Mouse (Mus musculus): ENCODE results near the gene Apoe. TPM values are rescaled to one million over a fixed set of nuclear protein-coding genes. Genes with fewer than 3 reads are reported as not detected.

Apoe gene
- polyA plus RNA-seq (2014; fragmentation: Illumina TruSeq; extraction: RNeasy Lipid Tissue Mini Kit (QIAGEN cat#74804); ENCODE audit: low replicate concordance): 2.3 TPM

DNA sequence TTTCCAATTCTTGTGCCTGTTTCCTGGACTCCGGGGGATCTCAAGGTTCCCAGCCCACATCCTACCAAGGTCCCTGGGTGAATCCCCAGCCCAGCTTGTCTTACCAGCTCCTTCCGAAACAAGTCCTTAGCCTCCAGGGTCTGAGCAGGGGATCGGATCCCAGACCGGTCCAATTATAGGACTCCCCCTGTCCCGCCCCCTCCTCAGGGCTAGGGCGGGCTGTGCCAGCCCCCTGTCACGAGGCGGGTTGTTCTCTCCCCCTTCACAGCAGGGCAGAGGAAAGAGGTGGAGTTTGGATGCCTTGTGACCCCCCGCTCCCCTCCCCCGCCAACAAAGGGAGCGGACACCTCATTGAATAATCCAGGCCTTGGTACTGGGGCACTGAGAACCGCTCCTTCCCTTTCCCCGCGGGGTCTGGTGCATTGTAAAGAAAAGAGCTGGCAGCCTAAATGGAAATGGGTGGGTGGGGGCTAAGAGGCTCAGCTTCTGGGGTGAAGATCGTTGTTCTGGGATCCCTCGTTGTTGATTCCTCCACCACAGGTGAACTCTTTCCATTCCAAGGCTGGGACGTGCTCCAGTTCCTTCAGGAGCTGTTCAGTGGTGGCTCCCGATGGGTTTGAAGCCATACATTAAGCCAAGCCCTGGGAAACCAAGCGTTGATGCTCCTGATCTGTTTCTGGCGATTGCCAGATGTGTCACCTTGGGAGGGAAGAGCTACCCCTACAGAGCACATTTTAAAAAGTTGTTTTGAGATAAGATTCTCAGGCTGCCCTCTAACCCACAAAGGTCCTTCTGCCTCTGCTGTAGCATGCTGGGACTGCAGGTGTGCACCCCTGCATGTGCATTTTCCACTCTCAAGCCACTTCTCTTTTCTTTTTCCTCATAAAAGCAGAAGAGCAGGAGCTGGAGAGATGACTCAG is at the start of gene Apoe:
Apoe (minus strand) TSS at position 282 of the 920 bp plus-strand sequence.

DNA sequence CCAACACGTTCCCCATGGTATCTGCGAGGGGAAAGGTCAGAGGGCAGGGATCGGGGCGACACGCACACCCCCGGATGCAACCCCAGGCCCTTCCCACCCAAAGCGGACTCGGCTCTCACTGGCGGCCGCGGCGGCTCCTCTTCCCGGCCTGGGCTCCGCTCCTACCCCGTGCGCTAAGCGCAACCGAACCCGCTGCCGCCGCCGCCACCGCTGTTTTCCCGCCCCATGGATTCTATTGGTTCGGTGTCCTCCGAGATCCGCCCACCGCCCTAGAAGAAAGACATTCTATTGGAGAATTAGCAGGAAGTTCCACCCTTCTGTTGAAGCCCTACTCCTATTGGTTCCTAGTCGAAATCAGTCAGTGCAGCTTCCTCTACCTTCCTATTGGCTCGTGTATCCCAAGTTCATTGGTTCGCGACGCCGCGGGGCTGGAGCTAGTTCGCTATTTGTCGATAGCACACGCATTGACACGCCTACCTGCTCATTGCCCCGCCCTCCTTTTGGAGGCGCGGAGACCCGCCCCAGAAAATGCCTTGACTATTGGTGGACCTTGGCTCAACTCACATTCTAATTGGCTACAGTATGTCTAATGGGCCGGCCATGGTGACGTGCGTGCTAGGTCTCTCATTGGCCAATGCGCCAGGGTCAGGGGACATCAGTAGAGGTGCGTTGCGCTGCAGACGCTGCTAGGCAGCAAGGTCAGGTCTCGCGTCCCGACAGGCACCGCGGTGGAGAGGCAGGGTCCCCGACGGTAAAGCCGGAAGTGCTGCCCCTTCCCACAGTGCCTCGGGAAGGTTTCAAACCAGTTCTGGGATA is 16.5 kb upstream of the Apoe start, which contains the start of gene Tomm40:
Tomm40 (minus strand) TSS at position 200 of the 816 bp plus-strand sequence.

DNA sequence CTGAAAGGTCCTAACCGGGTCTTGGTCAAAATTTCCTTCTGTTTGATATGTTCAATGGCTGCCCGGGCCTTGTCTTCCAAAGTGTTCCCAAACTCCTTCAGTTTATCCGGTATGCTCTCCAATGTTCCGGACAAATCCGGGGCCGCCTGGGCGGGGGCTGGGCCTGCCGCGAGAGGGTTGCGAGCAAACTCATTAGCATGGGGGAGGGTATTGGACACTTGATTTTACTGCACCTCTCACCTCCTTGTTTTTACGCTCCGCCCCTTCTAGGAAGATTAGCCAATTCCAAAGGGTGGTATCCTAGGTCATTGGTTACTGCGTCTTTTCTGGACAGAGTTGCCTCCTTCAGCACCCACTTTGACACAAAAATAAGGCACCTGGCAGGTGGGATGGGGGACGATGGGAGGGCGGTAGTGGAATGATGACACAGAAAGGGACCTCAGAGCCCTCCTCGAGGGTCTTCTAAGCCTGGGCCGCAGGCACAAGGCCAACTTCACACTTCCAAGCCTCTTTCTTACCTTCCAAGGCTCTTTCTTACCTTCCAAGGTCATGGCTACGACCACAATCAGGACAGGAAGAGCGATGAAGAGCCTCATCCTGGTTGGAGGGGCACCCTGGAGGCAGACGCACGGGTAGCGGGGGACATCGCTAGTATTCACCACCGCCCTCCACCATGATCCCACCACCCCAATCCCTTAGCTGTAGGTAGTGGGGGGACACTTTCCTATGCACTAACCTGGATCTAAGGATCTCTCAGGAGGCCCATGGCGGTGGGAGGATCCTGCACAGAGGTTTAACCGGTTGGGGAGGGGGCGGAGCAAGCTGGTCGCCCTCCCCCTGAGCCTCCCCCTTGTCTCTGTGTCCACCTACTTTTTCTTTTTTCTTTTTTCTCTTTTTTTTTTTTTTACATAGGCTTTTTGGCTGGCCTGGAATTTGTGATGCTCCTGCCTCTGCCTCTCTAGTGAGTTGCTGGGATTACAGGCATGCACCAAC is 6.8 kb downstream of the Apoe start, which contains the start of gene Apoc1:
Apoc1 (minus strand) TSS at position 788 of the 993 bp plus-strand sequence.

DNA sequence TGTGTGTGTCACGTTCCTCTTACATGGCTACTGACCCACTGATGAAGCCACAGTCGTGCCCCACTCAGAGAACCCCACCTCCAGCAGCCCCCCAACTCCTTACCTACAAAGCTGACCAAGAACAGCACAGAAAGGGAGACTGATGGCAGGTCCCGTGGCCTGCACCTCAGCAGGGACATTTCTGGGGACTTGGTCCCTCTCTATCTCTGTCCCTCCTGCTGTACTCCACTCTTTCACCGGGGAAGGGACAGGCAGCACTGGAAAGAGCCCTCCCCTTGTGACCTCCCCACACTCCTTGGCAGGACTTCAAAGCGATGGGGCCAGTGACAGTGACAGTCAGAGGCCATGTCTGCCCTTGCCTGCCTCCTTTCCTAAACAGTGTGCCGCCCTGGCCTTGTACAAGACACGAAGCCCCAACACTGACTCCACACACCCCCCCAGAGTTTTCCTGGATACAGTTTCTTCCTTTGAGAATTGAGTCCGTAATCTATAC is 17.7 kb downstream of the Apoe start, which contains the start of the genes Gm44805 and Apoc4:
Gm44805 (minus strand) TSS at position 222 of the 493 bp plus-strand sequence.
Apoc4 (minus strand) TSS at position 278 of the 493 bp plus-strand sequence.

DNA sequence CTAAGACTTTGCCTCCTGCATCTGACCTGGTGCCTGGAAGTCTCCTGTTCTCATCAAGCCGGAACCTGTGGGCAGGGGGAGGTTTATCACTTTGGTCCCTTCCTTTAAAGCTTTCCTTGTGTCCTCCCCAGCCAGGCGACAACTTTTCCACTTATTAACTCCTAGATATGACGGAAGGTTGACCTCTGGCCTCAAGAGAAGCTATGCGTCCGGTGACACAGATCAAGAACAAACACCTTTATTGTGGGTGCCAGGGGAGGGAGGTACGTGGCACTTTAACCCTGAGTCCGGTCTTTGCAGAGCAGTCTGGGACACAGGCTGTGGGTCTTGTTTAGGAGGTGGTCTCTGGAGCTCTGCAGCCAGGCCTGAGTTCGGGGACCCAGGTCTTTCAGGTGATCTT is 21.1 kb downstream of the Apoe start, which contains the start of gene Apoc2:
Apoc2 (minus strand) TSS at position 70 of the 400 bp plus-strand sequence.

DNA sequence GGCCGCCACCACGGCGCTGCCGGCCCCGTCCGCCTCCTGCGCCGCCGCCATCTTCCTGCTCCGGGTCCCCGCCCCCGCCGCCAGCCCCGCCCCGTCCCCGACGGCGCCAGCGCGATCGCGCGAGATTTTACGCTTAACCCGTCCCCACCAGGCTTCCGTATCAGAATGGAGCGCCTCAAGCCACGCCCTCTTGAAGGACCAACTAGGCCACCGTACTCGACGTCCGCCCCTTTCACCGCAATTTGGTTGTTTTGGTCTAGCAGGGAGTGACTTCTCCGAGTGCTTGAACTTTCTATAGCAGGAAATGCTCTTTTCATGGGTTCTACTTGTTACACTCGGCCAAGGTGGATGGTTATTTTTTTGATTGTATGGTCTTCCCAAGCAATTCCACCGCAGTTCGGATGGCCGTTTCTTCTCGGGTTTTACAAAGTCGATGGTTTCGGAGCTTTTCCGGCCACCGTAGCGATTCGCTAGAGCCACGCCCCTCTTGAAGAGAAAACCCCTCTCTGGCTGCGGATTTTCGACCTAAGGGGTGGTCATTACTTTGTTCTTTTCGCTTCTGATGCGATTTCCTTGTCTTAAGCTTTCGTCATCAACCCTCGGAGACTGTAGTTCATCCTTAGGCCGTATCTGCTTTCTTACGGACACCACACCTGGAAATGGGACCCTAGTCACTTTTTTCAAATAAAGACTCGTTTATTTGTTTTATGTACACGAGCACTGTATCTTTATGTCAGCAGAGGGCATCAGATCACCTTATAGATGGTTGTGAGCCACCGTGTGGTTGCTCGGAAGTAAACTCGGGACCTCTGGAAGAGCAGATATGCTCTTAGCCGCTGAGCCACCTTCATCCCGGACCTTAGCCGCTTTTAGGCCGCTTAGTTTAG is 33.8 kb downstream of the Apoe start, which contains the start of gene Clptm1:
Clptm1 (minus strand) TSS at position 79 of the 887 bp plus-strand sequence.

Other genes starting within 250 kb of the Apoe start
- gene Mark4, start 240.4 kb downstream of the Apoe start, polyA plus RNA-seq (2014; fragmentation: Illumina TruSeq; extraction: RNeasy Lipid Tissue Mini Kit (QIAGEN cat#74804); ENCODE audit: low replicate concordance): 0.19 TPM
- gene Exoc3l2, start 235.9 kb downstream of the Apoe start, polyA plus RNA-seq (2014; fragmentation: Illumina TruSeq; extraction: RNeasy Lipid Tissue Mini Kit (QIAGEN cat#74804); ENCODE audit: low replicate concordance): not detected
- gene Bloc1s3, start 190.8 kb downstream of the Apoe start, polyA plus RNA-seq (2014; fragmentation: Illumina TruSeq; extraction: RNeasy Lipid Tissue Mini Kit (QIAGEN cat#74804); ENCODE audit: low replicate concordance): 3.4 TPM
- gene Trappc6a, start 190.8 kb downstream of the Apoe start, polyA plus RNA-seq (2014; fragmentation: Illumina TruSeq; extraction: RNeasy Lipid Tissue Mini Kit (QIAGEN cat#74804); ENCODE audit: low replicate concordance): not detected
- not detected for gene Nkpd1, start 181.3 kb downstream of the Apoe start, polyA plus RNA-seq (2014; fragmentation: Illumina TruSeq; extraction: RNeasy Lipid Tissue Mini Kit (QIAGEN cat#74804); ENCODE audit: low replicate concordance)
- gene Ppp1r37, start 136.1 kb downstream of the Apoe start, polyA plus RNA-seq (2014; fragmentation: Illumina TruSeq; extraction: RNeasy Lipid Tissue Mini Kit (QIAGEN cat#74804); ENCODE audit: low replicate concordance): 0.22 TPM
- not detected for gene Zfp296, start 121.9 kb downstream of the Apoe start, polyA plus RNA-seq (2014; fragmentation: Illumina TruSeq; extraction: RNeasy Lipid Tissue Mini Kit (QIAGEN cat#74804); ENCODE audit: low replicate concordance)
- gene Gemin7, start 121.6 kb downstream of the Apoe start, polyA plus RNA-seq (2014; fragmentation: Illumina TruSeq; extraction: RNeasy Lipid Tissue Mini Kit (QIAGEN cat#74804); ENCODE audit: low replicate concordance): 6.5 TPM
- 3.5 TPM for gene Clasrp, start 94.7 kb downstream of the Apoe start, polyA plus RNA-seq (2014; fragmentation: Illumina TruSeq; extraction: RNeasy Lipid Tissue Mini Kit (QIAGEN cat#74804); ENCODE audit: low replicate concordance)
- 3.6 TPM for gene Relb, start 69.8 kb downstream of the Apoe start, polyA plus RNA-seq (2014; fragmentation: Illumina TruSeq; extraction: RNeasy Lipid Tissue Mini Kit (QIAGEN cat#74804); ENCODE audit: low replicate concordance)
- gene Clptm1, start 34.2 kb downstream of the Apoe start, polyA plus RNA-seq (2014; fragmentation: Illumina TruSeq; extraction: RNeasy Lipid Tissue Mini Kit (QIAGEN cat#74804); ENCODE audit: low replicate concordance): 5.2 TPM
- gene Apoc2, start 21.2 kb downstream of the Apoe start, polyA plus RNA-seq (2014; fragmentation: Illumina TruSeq; extraction: RNeasy Lipid Tissue Mini Kit (QIAGEN cat#74804); ENCODE audit: low replicate concordance): 21.6 TPM
- not detected for gene Gm44805, start 17.8 kb downstream of the Apoe start, polyA plus RNA-seq (2014; fragmentation: Illumina TruSeq; extraction: RNeasy Lipid Tissue Mini Kit (QIAGEN cat#74804); ENCODE audit: low replicate concordance)
- gene Apoc4, start 17.7 kb downstream of the Apoe start, polyA plus RNA-seq (2014; fragmentation: Illumina TruSeq; extraction: RNeasy Lipid Tissue Mini Kit (QIAGEN cat#74804); ENCODE audit: low replicate concordance): not detected
- not detected for gene Apoc1, start 6.5 kb downstream of the Apoe start, polyA plus RNA-seq (2014; fragmentation: Illumina TruSeq; extraction: RNeasy Lipid Tissue Mini Kit (QIAGEN cat#74804); ENCODE audit: low replicate concordance)
- gene Tomm40, start 16.2 kb upstream of the Apoe start, polyA plus RNA-seq (2014; fragmentation: Illumina TruSeq; extraction: RNeasy Lipid Tissue Mini Kit (QIAGEN cat#74804); ENCODE audit: low replicate concordance): 0.93 TPM
- gene Nectin2, start 51.3 kb upstream of the Apoe start, polyA plus RNA-seq (2014; fragmentation: Illumina TruSeq; extraction: RNeasy Lipid Tissue Mini Kit (QIAGEN cat#74804); ENCODE audit: low replicate concordance): 5.7 TPM
- gene Bcam, start 71.8 kb upstream of the Apoe start, polyA plus RNA-seq (2014; fragmentation: Illumina TruSeq; extraction: RNeasy Lipid Tissue Mini Kit (QIAGEN cat#74804); ENCODE audit: low replicate concordance): not detected
- gene Cblc, start 97.6 kb upstream of the Apoe start, polyA plus RNA-seq (2014; fragmentation: Illumina TruSeq; extraction: RNeasy Lipid Tissue Mini Kit (QIAGEN cat#74804); ENCODE audit: low replicate concordance): 3.7 TPM
- 1.2 TPM for gene Bcl3, start 123.6 kb upstream of the Apoe start, polyA plus RNA-seq (2014; fragmentation: Illumina TruSeq; extraction: RNeasy Lipid Tissue Mini Kit (QIAGEN cat#74804); ENCODE audit: low replicate concordance)
- not detected for gene Gm19345, start 152.8 kb upstream of the Apoe start, polyA plus RNA-seq (2014; fragmentation: Illumina TruSeq; extraction: RNeasy Lipid Tissue Mini Kit (QIAGEN cat#74804); ENCODE audit: low replicate concordance)
- gene Ceacam16, start 162.1 kb upstream of the Apoe start, polyA plus RNA-seq (2014; fragmentation: Illumina TruSeq; extraction: RNeasy Lipid Tissue Mini Kit (QIAGEN cat#74804); ENCODE audit: low replicate concordance): not detected
- gene Ceacam19, start 188.8 kb upstream of the Apoe start, polyA plus RNA-seq (2014; fragmentation: Illumina TruSeq; extraction: RNeasy Lipid Tissue Mini Kit (QIAGEN cat#74804); ENCODE audit: low replicate concordance): not detected
- gene Pvr, start 222.0 kb upstream of the Apoe start, polyA plus RNA-seq (2014; fragmentation: Illumina TruSeq; extraction: RNeasy Lipid Tissue Mini Kit (QIAGEN cat#74804); ENCODE audit: low replicate concordance): 22.6 TPM

Data from small intestine, adult 10 weeks (tissue).